Mouse (Mus musculus) duodenum, adult 2 months (tissue): ENCODE measurements around the gene Dio3. TPM values are rescaled to one million over a fixed set of nuclear protein-coding genes. Genes with fewer than 3 reads are reported as not detected.

Source experiments
- polyA plus RNA-seq: library from polyadenylated mRNA; depleted of rRNA; stranded (reverse); fragments of >200 nt; gene quantifications from 2 replicates; pipeline ENCODE4 v1.2.3, GENCODE M21; 2012; ENCODE audit warnings: low replicate concordance; rRNA removed

The Dio3 gene
- 0.07 and 0.18 TPM in 2 replicates for polyA plus RNA-seq

GRCm38 (mm10) chr12:110278853-110279252, at the start of gene Dio3:
Gene Dio3, plus strand, starts transcription at chr12:110279068.

Other genes with a start within 250 kb of the Dio3 start
- gene Ppp2r5c, start 168.1 kb downstream of the Dio3 start, polyA plus RNA-seq = 12.8 and 15.6 TPM in 2 replicates